Mouse (Mus musculus): ENCODE data around the gene Myh7. TPM values are rescaled to one million over a fixed set of nuclear protein-coding genes. Genes with fewer than 3 reads are reported as not detected.
"Not testable (repeated sequence)": the region's sequence is repeated elsewhere in the genome, so short reads cannot be mapped to it uniquely, and the experiment has no call there.

The Myh7 gene
- polyA plus RNA-seq, 1 experiment from 2014 or later, result 3.6 TPM

DNA sequence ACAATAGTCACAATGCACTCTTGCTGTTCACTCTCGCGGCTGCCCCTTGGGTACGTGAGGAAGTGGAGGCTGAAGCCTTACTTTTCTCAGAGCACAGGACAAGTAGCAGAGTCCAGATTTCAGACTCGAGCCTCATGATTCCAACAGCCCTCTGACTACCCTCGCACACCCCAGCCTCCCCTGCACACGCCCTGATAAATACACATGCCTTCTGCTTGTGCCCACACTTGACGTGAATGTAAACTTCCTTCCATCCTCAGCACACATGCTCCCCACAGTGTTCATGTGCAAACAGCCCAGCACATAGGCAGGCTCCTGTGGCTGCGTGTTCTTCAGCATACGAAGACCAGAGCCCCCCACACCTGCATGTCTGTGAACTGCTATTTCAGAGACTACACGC, 790 bp downstream of the Myh7 start:
- WGBS (ENCODE audit: insufficient replicate concordance), result 48% methylated on average over 10 of the region's 10 CpGs
- Histone ChIP-seq H3K9ac (no peak overlapping the region), H3K36me3 (replicated peaks) (no peaks in the 10 kb centered on the region), H3K27ac (replicated peaks) (no peak overlapping the region), H3K9me3 (replicated peaks) (no peaks in the 10 kb centered on the region), H3K4me1 (replicated peaks) (no peaks in the 10 kb centered on the region), H3K4me3 (replicated peaks) (no peak overlapping the region), H3K27me3 (no peaks in the 10 kb centered on the region; the same call in none of the 2 replicates), H3K4me2 (no peak overlapping the region)
- ATAC-seq (ENCODE audit: insufficient read depth), result no peak

DNA sequence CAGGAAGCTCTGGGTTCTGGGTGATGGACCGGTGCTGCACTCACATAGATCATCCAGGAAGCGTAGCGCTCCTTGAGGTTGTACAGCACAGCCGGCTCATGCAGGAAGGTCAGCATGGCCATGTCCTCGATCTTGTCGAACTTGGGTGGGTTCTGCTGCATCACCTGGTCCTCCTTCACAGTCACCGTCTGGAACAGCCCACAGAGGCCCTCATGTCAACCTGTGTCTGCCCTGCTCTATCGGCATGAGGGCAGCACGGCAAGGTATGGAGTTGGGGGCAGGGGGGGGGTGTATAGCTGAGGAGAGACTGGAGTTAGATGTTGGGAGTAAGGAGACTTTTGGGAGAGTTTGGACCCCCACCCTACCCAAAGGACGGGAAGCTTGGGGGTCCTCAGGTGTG, 2.2 kb downstream of the Myh7 start:
- ATAC-seq (ENCODE audit: insufficient read depth), result no peak
- no peaks in the 10 kb centered on the region for H3K9me3 ChIP-seq (replicated peaks)
- no peaks in the 10 kb centered on the region; the same call in none of the 2 replicates for H3K27me3 ChIP-seq
- 68% methylated on average over 10 of the region's 10 CpGs for WGBS (ENCODE audit: insufficient replicate concordance)
- H3K27ac ChIP-seq (replicated peaks), result no peak overlapping the region
- no peak overlapping the region for H3K4me2 ChIP-seq
- no peak overlapping the region for H3K9ac ChIP-seq
- no peaks in the 10 kb centered on the region for H3K4me1 ChIP-seq (replicated peaks)
- no peak overlapping the region for H3K4me3 ChIP-seq (replicated peaks)
- no peaks in the 10 kb centered on the region for H3K36me3 ChIP-seq (replicated peaks)

DNA sequence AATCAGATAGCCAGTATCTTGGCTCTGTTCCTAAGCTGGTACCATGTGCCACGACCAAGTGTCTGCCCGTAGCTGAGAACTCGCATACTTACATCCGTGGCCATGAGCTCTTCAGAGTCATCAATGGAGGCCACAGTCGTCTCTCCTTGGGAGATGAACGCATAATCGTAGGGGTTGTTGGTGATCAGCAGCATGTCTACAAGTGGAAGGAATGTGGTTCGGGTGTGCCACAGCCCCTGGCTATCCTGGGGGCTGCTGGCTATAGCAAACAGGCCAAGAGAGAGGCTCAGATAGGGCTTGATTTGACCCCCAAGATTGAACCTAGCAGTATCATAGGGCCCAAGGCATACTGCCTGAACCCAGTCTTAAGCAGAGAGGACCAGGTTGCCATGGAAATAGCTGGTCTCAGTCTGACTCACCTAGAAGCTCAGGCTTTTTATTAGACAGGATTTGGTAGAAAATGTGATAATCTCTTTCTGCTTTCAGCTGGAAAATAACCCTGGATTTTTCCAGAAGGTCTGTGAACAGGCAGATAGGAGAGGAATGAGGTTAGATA, 4.5 kb downstream of the Myh7 start:
- WGBS (ENCODE audit: insufficient replicate concordance), result 68% methylated on average over 8 of the region's 8 CpGs

DNA sequence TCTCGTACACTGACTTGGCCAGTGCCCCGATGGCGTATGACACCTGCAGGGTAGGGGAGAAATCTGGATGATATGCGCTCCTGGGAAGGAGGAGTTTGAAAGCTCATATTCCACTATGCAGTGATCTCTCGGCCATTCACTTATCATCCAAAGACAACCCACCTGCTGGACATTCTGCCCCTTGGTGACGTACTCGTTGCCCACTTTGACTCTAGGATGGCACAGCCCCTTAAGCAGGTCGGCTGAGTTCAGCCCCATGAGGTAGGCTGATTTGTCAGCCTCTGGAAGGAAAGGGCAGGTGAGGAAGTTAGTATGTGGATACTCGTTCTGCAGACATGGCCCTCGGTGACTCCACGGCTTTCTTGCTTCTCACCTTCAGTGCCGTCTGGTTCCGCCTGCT, 5.5 kb downstream of the Myh7 start:
- Histone ChIP-seq H3K36me3 (replicated peaks) (no peaks in the 10 kb centered on the region), H3K9me3 (replicated peaks) (no peaks in the 10 kb centered on the region), H3K4me2 (no peak overlapping the region), H3K4me3 (replicated peaks) (no peak overlapping the region), H3K27me3 (no peaks in the 10 kb centered on the region), H3K27ac (replicated peaks) (no peak overlapping the region), H3K9ac (no peak overlapping the region), H3K4me1 (replicated peaks) (no peaks in the 10 kb centered on the region)
- 67% methylated on average over 13 of the region's 13 CpGs for WGBS (ENCODE audit: insufficient replicate concordance)
- ATAC-seq (ENCODE audit: insufficient read depth), result no peak

More for the DNA sequence above, 4.5 kb downstream of the Myh7 start:
- no peak overlapping the region for H3K9ac ChIP-seq
- H3K27me3 ChIP-seq, result no peaks in the 10 kb centered on the region
- ATAC-seq (ENCODE audit: insufficient read depth), result no peak
- no peak overlapping the region for H3K4me3 ChIP-seq (replicated peaks)
- no peak overlapping the region for H3K27ac ChIP-seq (replicated peaks)
- no peaks in the 10 kb centered on the region for H3K9me3 ChIP-seq (replicated peaks)
- no peaks in the 10 kb centered on the region for H3K4me1 ChIP-seq (replicated peaks)
- H3K4me2 ChIP-seq, result no peak overlapping the region
- H3K36me3 ChIP-seq (replicated peaks), result no peaks in the 10 kb centered on the region

DNA sequence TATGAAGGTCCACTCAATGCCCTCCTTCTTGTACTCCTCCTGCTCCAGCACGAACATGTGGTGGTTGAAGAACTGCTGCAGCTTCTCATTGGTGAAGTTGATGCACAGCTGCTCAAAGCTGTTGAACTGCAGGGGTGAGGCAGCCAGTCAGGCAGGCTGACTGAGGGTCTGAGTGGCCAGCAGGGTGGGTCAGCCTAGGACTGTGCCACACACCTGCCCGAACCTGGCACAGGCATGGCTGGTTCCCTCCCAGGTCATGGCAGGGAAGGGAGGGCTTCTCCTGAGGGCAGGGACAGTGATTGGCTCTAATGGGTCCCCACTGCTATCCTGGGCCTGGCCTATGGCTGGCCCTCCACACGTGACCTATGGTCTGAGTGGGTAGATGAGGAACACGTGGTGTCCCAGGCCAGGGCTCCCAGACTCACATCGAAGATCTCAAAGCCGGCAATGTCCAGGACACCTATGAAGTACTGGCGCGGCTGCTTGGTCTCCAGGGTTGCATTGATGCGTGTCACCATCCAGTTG, 6.0 kb downstream of the Myh7 start:
- H3K27ac ChIP-seq (replicated peaks); H3K27me3 ChIP-seq; H3K4me3 ChIP-seq (replicated peaks); H3K9me3 ChIP-seq (replicated peaks); H3K36me3 ChIP-seq (replicated peaks); ATAC-seq (ENCODE audit: insufficient read depth); H3K4me2 ChIP-seq; H3K9ac ChIP-seq; H3K4me1 ChIP-seq (replicated peaks): not testable (repeated sequence)
- WGBS (ENCODE audit: insufficient replicate concordance), result 74% methylated on average over 9 of the region's 9 CpGs

DNA sequence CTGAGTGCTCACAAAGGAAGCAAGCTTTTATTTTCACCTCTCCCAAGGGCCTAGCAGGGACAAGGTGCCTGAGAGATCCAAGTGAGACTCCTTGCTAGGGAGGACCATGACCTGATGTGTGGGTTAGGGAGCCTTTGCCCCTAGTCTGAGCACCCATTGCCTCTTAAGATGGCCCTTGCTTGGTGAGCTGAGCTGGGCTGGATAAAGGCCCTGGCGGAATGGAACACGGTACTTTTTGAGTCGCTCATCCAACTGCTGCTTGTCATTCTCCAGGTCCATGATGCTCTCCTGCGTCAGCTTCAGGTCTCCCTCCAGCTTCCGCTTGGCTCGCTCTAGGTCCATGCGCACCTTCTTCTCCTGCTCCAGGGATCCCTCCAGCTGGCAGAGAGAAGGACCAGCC, 12.5 kb downstream of the Myh7 start:
- WGBS (ENCODE audit: insufficient replicate concordance), result 80% methylated on average over 7 of the region's 7 CpGs
- Histone ChIP-seq H3K4me3 (replicated peaks) (no peak overlapping the region), H3K27me3 (no peaks in the 10 kb centered on the region), H3K4me1 (replicated peaks) (no peaks in the 10 kb centered on the region), H3K9ac (no peak overlapping the region), H3K4me2 (no peak overlapping the region), H3K36me3 (replicated peaks) (no peaks in the 10 kb centered on the region), H3K27ac (replicated peaks) (no peak overlapping the region), H3K9me3 (replicated peaks) (no peaks in the 10 kb centered on the region)
- ATAC-seq (ENCODE audit: insufficient read depth), result no peak

DNA sequence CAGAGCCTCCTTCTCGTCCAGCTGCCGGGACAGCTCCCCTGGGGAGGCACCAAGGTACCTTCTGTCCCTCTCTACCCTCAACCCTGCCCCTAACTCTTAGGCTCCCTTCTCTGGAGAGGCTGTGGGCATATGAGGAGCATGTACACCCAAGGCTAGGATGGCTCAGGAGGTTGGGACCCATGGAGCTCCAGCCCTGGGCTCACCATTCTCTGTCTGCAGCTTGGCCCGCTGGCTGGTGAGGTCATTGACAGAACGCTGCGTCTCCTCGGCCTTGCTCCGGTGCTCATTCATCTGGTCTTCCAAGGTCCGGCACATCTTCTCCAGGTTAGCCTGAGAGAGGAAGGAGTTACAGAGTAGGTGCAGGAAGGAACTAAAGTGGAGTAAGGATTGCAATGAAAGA, 15.8 kb downstream of the Myh7 start:
- Histone ChIP-seq H3K36me3 (replicated peaks) (no peaks in the 10 kb centered on the region), H3K4me2 (no peak overlapping the region), H3K27me3 (no peaks in the 10 kb centered on the region), H3K4me1 (replicated peaks) (no peaks in the 10 kb centered on the region), H3K27ac (replicated peaks) (no peak overlapping the region), H3K9ac (no peak overlapping the region), H3K9me3 (replicated peaks) (no peaks in the 10 kb centered on the region), H3K4me3 (replicated peaks) (no peak overlapping the region)
- ATAC-seq (ENCODE audit: insufficient read depth), result no peak
- WGBS (ENCODE audit: insufficient replicate concordance), result 81% methylated on average over 8 of the region's 8 CpGs

DNA sequence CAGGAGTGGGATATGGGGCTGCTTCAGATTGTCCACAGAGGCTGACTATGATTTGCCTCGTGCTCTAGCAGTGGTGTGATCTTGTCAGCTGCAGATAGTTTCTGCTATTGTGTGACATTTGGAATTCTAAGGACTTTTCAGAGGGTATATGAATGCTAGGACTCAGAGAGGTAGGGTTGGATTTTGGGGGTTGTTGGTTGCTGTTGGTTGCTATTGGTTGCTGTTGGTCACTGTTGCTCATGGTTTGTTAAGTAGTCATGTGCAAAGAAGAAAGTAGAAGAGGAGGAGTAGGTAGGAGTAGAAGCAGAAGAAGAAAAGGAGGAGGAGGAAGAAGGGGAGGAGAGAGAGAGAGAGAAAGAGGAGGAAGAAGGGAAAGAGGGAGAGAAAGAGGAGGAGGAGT, 17.8 kb downstream of the Myh7 start, which contains the start of gene Gm17428:
Gm17428 (plus strand) TSS at position 301 of the 400 bp plus-strand sequence.
- Histone ChIP-seq H3K9me3 (replicated peaks) (no peaks in the 10 kb centered on the region), H3K4me1 (replicated peaks) (no peaks in the 10 kb centered on the region), H3K9ac (no peak within 1 kb of the TSS), H3K4me3 (replicated peaks) (no peak within 1 kb of the TSS), H3K4me2 (no peak within 1 kb of the TSS), H3K27ac (replicated peaks) (no peak within 1 kb of the TSS), H3K36me3 (replicated peaks) (no peaks in the 10 kb centered on the region), H3K27me3 (no peaks in the 10 kb centered on the region)
- no peak for ATAC-seq (ENCODE audit: insufficient read depth)
- WGBS (ENCODE audit: insufficient replicate concordance), result 35% methylated on average over 1 of the region's 1 CpGs

DNA sequence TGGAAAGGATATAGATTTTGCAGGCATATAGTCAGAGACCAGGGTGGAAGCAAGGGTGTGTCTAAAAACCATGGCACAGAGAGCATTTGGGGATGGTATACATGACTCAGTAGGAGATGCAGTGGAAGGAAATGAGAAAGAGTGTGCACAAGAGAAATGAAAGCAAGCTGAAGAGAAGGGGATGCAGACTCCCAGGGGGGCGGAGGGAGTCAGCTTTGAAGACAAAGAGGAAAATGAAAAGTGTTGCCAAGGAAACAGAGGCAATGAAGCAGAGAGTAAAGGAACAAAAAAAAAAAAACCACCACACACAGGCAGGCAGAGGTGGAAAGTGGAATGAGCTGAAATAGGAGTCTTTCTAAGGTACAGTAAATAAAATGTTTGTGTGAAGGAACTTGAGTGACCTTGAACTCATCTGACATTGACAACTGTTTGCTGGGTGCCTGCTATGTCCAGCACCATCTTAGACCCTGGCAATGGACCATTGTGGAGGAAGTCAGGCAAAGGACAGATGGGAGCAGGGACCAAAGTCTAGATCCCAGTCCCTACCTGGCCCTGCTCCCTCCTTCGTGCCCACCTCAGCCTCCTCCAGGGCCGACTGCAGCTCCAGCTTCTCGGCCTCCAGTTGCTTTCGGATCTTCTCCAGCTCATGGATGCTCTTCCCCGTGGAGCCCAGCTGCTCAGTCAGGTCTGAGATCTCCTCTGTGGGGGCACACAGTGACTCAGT, 20.2 kb downstream of the Myh7 start:
- Histone ChIP-seq H3K9me3 (replicated peaks) (no peaks in the 10 kb centered on the region), H3K4me1 (replicated peaks) (no peaks in the 10 kb centered on the region), H3K4me3 (replicated peaks) (no peak overlapping the region), H3K36me3 (replicated peaks) (no peaks in the 10 kb centered on the region), H3K27ac (replicated peaks) (no peak overlapping the region), H3K4me2 (no peak overlapping the region), H3K9ac (no peak overlapping the region), H3K27me3 (no peaks in the 10 kb centered on the region)
- 63% methylated on average over 6 of the region's 6 CpGs for WGBS (ENCODE audit: insufficient replicate concordance)
- ATAC-seq (ENCODE audit: insufficient read depth), result no peak

DNA sequence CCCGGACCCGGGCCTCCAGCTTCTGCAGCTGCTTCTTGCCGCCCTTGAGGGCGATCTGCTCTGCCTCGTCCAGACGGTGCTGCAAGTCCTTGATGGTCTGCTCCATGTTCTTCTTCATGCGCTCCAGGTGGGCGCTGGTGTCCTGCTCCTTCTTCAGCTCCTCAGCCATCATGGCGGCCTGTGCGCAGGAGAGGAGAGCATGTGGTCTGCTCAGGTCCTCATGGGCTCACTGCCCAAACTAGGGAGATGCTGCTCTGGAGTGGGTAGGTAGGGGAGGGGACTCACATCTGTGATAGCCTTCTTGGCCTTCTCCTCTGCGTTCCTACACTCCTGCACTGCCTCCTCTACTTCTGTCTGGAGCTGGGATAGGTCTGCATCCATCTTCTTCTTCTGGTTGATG, 21.6 kb downstream of the Myh7 start:
- H3K27ac ChIP-seq (replicated peaks); H3K9me3 ChIP-seq (replicated peaks); H3K27me3 ChIP-seq; ATAC-seq (ENCODE audit: insufficient read depth); H3K4me1 ChIP-seq (replicated peaks); H3K36me3 ChIP-seq (replicated peaks); H3K4me3 ChIP-seq (replicated peaks); H3K4me2 ChIP-seq; H3K9ac ChIP-seq: not testable (repeated sequence)
- 73% methylated on average over 11 of the region's 11 CpGs for WGBS (ENCODE audit: insufficient replicate concordance)

DNA sequence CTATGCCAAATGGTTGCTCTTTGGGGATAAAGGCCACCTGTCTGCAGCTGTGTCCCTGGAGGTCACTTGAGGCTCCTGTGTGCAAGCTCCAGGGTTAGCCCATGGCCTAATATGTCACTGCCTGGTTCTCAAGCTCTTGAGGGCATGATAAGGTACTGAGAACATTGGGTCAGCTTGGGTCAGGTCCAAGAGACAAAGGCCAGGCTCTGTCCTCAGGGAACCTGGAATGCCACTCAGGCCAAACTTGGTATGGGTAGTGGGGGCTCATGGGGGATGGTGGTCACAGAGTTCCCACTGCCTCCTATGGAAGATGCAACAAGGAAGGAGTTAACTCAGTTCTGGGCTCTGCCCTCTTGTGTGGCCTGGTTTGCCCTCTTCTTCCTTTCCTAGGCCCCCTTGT, 26.1 kb downstream of the Myh7 start:
- H3K9ac ChIP-seq, result no peak overlapping the region
- no peak overlapping the region for H3K27ac ChIP-seq (replicated peaks)
- H3K9me3 ChIP-seq (replicated peaks), result no peaks in the 10 kb centered on the region
- no peak overlapping the region for H3K4me3 ChIP-seq (replicated peaks)
- no peak for ATAC-seq (ENCODE audit: insufficient read depth)
- no peak overlapping the region for H3K4me2 ChIP-seq
- no peaks in the 10 kb centered on the region for H3K36me3 ChIP-seq (replicated peaks)
- H3K4me1 ChIP-seq (replicated peaks), result no peaks in the 10 kb centered on the region
- H3K27me3 ChIP-seq, result no peaks in the 10 kb centered on the region

DNA sequence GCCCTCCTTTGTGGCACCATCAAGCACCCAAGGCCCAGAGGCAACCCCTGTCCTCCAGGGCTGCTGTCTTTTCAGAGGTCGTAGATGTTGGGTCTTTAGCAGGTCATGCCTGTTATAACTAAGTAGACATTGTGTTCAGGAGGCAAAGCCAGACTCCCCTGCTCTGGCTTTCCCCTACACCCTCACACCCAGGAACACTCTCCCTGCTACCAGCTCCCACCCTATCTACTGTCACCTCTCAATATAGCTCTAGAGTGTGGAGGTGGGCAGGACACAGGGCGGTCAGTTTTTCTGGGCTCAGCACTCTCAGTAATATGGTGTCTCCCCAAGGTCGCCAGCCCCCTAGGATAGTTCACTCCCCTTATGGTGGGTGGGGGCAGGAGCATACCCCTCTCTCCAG, 26.6 kb downstream of the Myh7 start:
- no peak for ATAC-seq (ENCODE audit: insufficient read depth)
- H3K4me1 ChIP-seq (replicated peaks), result no peaks in the 10 kb centered on the region
- H3K27ac ChIP-seq (replicated peaks), result no peak overlapping the region
- no peaks in the 10 kb centered on the region for H3K36me3 ChIP-seq (replicated peaks)
- H3K9me3 ChIP-seq (replicated peaks), result no peaks in the 10 kb centered on the region
- WGBS (ENCODE audit: insufficient replicate concordance), result 58% methylated on average over 3 of the region's 3 CpGs
- no peaks in the 10 kb centered on the region for H3K27me3 ChIP-seq
- H3K9ac ChIP-seq, result no peak overlapping the region
- H3K4me2 ChIP-seq, result no peak overlapping the region
- no peak overlapping the region for H3K4me3 ChIP-seq (replicated peaks)
